Mouse (Mus musculus) cerebellum, adult 2 months (tissue): ENCODE measurements at regions not wholly inside any gene's neighbourhood (a gene's known extent, or its start where the extent isn't known, plus 50 kb on each side); places are given as distances from the start of the nearest gene placed in this dataset.

Experiments
- DNase-seq, 2 experiments: peaks; one replicate each; pipeline ENCODE4 v3.0.0; 2021
- H3K27ac ChIP-seq: fragments of 200-500 bp; 2 replicates; pipeline ENCODE4 v1.5.1; 2012; ENCODE audit warnings: low read length, control low read depth, inconsistent platforms; ENCODE audit not compliant: insufficient read depth
- H3K27me3 ChIP-seq: fragments of 200-500 bp; 2 replicates; pipeline ENCODE4 v1.6.1; 2012; ENCODE audit warnings: inconsistent platforms, mild to moderate bottlenecking, low read length, moderate library complexity; ENCODE audit not compliant: control insufficient read depth, insufficient read depth
- H3K4me1 ChIP-seq: fragments of 200-500 bp; 2 replicates; pipeline ENCODE4 v1.6.1; 2011; ENCODE audit warnings: low read length; ENCODE audit not compliant: control insufficient read depth, insufficient read depth
- H3K4me3 ChIP-seq: fragments of 200-500 bp; replicated peaks from 2 replicates; pipeline ENCODE3; 2011; ENCODE audit warnings: mild to moderate bottlenecking, low read depth, low read length, control low read depth; ENCODE audit not compliant: insufficient read depth
- CTCF ChIP-seq: fragments of 200-500 bp; IDR thresholded peaks from 2 replicates; pipeline ENCODE4 v1.5.1; 2011; ENCODE audit warnings: low read depth, mild to moderate bottlenecking, control low read depth, low read length, moderate library complexity, borderline replicate concordance; ENCODE audit not compliant: insufficient read depth
- POLR2A ChIP-seq: fragments of 200-500 bp; IDR thresholded peaks from 2 replicates; pipeline ENCODE4 v1.6.1; 2011; ENCODE audit warnings: low read length, control low read depth, borderline replicate concordance; ENCODE audit not compliant: insufficient read depth
- WGBS: fragments of 180-500 bp; shearing (Covaris S2); methylation state at CpG from one replicate; pipeline ENCODE4 v1.1.7; 2018; 5-methylcytosine and 5-hydroxymethylcytosine counted together

- no peak for TF ChIP-seq CTCF
- no peak for TF ChIP-seq POLR2A
- Histone ChIP-seq H3K27me3 (no peaks in the 10 kb centered on the region), H3K4me1 (no peaks in the 10 kb centered on the region), H3K4me3 (no peak overlapping the region), H3K27ac (no peak overlapping the region)
- WGBS = 62% methylated on average over 3 of the region's 3 CpGs
- no peak for DNase-seq
Observed at GRCm38 (mm10) chr7:111420698-111421097, 337.9 kb upstream of the Eif4g2 start.

- DNase-seq = no peak
- no peak overlapping the region for H3K27ac ChIP-seq
- no peak overlapping the region for H3K4me3 ChIP-seq
- 27% methylated on average over 3 of the region's 3 CpGs for WGBS
- no peaks in the 10 kb centered on the region for H3K27me3 ChIP-seq
- H3K4me1 ChIP-seq = no peaks in the 10 kb centered on the region
- no peak for TF ChIP-seq CTCF
- TF ChIP-seq POLR2A = no peak
Observed at GRCm38 (mm10) chr7:111417735-111418134, 334.9 kb upstream of the Eif4g2 start.

DNA sequence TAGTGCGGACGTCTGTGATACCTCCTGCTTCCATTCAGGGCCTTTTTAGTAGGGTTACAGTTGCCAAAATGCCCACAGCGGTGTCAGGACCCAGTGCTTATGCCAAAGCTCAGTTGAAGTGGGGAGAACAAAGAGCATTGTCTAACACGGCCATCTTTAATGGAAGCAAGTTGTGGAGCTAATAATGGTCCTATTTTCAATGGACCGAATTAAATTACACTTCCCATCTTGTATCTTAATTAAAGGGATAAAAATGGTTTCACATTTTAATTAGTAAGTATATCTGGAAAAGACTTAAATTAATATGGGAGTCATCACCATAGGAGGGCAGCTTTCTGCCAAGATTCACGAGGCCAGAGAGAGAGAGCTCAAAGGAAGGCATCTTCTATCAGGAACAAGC, 333.2 kb upstream of the Eif4g2 start:
- TF ChIP-seq POLR2A = no peak
- no peak for TF ChIP-seq CTCF
- Histone ChIP-seq H3K4me1 (no peaks in the 10 kb centered on the region), H3K27me3 (no peaks in the 10 kb centered on the region), H3K4me3 (no peak overlapping the region), H3K27ac (no peak overlapping the region)
- 24% methylated on average over 6 of the region's 6 CpGs for WGBS
- no peak for DNase-seq

DNA sequence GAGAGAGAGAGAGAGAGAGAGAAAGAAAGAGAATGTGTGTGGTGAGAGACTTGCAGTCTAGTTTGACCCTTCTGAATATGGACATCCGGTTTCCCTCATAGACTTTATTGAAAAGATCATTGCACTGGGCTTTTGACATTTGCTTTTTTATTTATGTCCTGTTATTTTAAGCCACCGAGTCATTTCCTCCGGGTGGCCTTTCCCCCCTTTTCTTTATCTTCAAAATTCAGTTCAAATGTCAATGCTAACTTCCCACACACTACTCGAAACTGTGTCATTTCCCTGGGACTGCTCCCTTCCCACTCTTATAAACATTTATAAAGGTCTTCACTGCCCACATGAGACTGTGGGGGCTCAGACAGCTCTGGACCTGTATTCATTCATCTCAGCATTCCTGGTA, 330.9 kb upstream of the Eif4g2 start:
- WGBS = 85% methylated on average over 4 of the region's 4 CpGs
- Histone ChIP-seq H3K27ac (no peak overlapping the region), H3K27me3 (no peaks in the 10 kb centered on the region), H3K4me1 (no peaks in the 10 kb centered on the region), H3K4me3 (no peak overlapping the region)
- TF ChIP-seq CTCF (no peak), POLR2A (no peak)
- no peak for DNase-seq

DNA sequence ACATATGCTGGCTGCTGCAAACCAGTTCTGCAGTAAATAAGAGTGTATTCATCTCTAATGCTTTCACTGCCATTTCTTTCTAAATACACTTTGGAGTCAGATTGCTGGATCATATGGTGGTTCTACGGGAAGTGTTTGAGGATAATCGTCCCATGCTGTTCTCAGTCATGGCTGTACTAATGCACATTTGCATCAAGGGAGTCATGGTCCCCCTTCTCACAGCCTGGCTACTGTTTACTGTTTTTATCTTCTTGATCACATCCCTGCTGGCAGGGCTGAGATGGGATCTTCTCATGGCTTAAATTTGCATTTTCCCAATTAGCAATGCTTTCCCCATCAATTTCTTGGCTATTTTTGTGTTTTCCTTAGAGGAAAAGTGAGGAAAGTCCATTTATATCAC, 330.1 kb upstream of the Eif4g2 start:
- DNase-seq = no peak
- TF ChIP-seq CTCF = no peak
- no peak for TF ChIP-seq POLR2A
- 44% methylated on average over 2 of the region's 2 CpGs for WGBS
- H3K4me3 ChIP-seq = no peak overlapping the region
- H3K27me3 ChIP-seq = no peaks in the 10 kb centered on the region
- H3K4me1 ChIP-seq = no peaks in the 10 kb centered on the region
- H3K27ac ChIP-seq = no peak overlapping the region

GRCm38 (mm10) chr7:111411386-111411960, 328.6 kb upstream of the Eif4g2 start:
- no peak for DNase-seq
- no peaks in the 10 kb centered on the region for H3K27me3 ChIP-seq
- 81% methylated on average over 5 of the region's 5 CpGs for WGBS
- no peak overlapping the region for H3K4me3 ChIP-seq
- no peaks in the 10 kb centered on the region for H3K4me1 ChIP-seq
- TF ChIP-seq CTCF = no peak
- H3K27ac ChIP-seq = no peak overlapping the region

DNA sequence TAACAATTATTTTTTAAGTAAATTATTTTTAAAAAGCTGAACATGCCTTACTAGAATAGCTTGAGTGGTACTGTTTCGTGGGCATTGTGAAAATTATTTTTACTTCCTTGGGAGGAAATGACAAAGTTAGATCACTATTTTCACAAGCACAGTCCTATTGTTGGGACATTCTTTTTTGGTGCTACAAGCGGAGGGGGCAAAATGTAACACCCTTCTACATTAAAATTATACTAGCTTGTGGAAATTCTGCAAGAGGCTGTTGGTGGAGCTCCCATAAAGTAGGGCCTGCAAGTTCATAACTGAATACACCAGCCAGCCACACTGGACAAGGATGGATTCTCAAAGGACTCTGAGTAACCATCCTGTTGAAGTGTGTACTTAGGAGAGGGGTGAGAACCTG, 313.1 kb upstream of the Eif4g2 start:
- Histone ChIP-seq H3K27me3 (no peaks in the 10 kb centered on the region; the same call in 1 of the 2 replicates), H3K4me1 (no peaks in the 10 kb centered on the region), H3K27ac (no peak overlapping the region), H3K4me3 (no peak overlapping the region)
- TF ChIP-seq CTCF (no peak), POLR2A (no peak)
- no peak for DNase-seq
- 93% methylated on average over 2 of the region's 2 CpGs for WGBS

DNA sequence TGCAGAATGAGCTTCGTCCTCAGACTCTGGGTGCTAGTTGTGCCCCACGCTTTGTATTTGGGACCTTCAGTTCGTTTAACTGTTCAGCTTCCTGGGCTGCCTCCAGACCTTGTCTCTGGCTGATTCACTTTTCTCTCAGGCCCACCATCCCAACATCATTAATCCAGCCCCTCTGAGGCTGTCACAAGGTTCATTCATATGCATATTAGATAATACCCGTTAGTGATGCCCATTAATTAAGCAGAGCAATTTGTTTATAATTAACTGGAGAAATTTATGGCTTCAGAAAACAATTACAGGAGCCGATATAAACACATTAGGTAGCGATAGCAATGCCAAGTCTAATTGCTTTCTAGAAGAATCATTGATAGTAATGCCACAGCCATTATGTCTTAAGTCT, 312.3 kb upstream of the Eif4g2 start:
- DNase-seq = no peak
- Histone ChIP-seq H3K4me3 (no peak overlapping the region), H3K27ac (no peak overlapping the region), H3K27me3 (no peaks in the 10 kb centered on the region; the same call in 1 of the 2 replicates), H3K4me1 (no peaks in the 10 kb centered on the region)
- 58% methylated on average over 6 of the region's 6 CpGs for WGBS
- TF ChIP-seq POLR2A = no peak
- no peak for TF ChIP-seq CTCF
